Mouse (Mus musculus) urinary bladder, postnatal 25 days (tissue): ENCODE measurements around the gene Pum1.

Source experiments
- DNase-seq: peaks from one replicate; pipeline ENCODE4 v3.0.0; 2022; ENCODE audit warnings: low spot score

The Pum1 gene

DNA sequence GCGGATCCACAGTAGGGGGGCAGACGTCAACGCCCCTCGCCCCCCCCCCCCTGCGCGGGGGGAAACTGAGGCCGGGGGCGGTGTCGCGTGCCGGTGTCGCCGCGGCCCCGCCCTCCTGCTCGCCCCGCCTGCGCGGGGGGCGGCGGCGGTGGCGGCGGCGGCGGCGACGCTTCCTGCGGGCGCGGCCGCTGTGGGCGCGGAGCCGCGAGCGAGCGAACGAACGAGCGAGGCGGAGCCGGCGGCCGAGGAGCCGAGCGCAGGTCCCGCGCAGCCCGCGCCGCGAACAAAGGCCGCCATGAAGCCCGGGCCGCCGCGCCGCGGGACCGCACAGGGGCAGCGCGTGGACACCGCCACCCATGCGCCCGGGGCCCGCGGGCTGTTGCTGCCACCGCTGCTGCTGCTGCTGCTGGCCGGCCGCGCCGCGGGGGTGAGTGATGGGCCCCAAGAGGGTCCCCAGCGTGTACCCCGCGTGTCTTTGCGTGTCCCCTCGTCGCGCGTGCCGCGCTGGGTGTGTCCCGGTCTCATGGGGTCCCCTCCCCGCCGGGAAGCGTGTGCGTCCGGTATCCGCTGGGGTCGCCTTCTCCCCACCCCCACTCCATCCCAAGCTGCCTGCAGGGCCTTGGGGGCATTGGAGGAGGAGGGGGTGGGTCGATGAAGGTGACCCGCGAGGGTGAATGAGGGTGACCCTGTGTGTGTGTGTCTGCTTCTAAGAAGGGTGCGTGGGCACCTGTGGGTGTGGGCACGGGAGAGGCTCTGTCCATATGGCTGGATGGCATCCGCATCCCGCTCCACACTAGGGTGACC lies 129.5 kb downstream of the Pum1 start, which contains the start of gene Sdc3:
TSS of gene Sdc3 (plus strand) at position 162 of the 804 bp plus-strand sequence.
- DNase-seq, result peak; percentile 46

DNA sequence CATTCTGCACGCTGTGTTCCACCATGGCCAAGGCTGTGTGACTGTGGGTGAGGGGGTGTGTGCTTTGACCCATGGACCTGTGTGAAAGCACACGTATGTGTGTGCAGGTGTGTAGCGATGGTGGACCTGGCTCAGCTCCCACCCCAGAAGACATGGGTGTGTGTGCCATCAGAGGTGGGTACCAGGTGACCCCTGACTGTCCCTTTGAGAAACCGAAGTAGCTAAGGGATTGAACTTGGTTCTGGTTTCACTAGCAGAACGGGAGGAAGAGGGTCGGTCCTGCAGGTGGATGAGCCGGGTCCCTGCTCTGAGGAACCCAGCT lies 130.0 kb downstream of the Pum1 start:
- no peak for DNase-seq

DNA sequence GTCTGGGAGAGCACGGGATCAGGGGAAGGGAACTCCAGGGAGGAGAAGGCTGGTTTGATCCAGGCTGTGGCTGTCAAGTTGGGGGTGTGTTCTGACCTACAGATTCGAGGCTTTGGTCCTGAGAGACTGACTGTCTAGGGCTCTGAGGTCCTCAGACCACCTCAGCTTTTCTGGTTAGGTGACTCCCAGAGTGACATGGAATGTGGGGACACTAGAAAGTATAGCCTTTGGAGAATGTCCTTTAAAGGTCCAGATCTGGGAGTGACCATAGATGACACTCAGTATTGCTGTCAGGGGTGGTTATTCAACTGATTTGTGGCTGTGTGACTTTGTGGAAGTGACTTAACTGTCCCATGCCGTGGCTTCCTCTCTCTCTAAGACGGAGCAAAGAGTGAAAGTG lies 131.7 kb downstream of the Pum1 start:
- no peak for DNase-seq

DNA sequence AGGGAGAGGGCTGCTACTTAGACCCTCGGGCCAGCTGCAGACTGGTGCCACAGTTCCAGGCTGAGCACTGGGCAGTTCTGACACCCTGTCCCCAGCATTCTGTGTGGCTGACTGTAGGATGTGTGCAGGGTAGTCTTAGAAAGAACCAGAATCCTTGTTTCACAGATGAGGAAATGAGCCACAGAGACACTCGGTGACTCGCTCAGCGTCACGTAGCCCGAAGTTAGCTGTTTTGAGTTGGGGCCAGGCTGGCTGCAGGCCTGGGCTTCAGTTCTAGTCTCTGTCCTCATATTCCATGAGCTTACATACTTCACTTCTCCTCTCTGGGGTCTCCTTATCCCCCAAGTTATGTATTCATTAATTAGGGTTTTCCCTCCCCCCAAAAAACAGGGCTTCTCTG lies 132.8 kb downstream of the Pum1 start:
- no peak for DNase-seq

DNA sequence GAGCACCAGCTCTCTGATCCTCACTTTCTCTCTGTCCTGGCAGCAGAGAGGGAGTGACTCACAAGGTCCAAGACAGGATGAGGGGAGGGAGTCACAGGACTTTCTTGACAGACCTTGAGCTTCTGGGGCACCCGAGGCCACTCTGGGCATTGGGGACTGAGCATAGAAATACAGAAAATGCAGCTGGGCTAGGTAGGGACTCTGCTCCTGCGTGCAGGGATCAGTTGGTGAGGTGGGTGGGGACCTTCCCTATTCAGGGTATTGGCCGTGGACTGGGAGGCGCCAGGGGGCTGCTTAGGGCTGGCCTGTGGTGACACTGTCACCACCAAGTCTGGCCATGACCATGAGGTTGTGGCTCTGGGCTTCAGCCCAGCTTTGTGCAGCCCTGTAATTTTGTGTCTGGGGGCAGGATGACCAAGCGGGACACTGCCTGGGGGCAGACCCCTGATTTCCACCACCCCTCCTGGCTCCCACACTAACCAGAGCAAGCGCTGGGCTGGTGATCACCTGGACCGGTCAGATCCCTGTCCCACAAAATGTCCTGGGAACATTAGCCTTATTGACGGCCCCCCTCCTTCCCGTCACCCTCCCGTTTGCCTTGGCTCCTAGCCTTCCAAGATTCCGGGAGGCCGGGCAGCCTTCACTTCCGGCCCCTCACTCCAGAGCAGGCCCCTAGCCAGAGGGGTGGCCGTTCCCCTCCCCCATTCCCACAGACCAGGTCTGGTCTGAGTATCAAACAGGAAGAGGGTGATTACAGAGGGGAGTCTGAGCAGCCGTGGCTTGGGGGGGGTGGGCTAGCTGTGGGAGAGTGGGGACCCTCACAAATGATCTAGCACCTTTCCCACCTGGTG lies 134.3 kb downstream of the Pum1 start:
- DNase-seq, result no peak

DNA sequence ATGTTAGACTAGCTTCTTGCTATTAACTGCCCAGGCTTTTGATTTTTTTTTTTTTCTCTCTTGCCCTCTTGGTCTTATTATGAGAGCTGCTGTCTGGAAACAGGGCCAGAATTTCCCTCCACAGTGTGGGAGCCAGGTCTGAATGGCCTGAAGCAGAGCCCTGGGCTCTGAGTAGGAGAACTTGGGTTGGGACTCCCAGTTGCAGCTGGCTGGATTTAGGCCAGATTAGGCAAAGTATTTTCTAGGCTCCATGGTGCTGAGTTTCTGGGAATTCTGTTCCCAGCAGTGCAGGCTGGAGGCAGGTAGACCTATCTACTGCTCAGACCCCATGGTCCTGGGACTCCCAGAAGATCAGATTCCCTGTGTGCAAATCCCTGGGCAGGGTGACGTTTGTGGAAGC lies 135.3 kb downstream of the Pum1 start:
- no peak for DNase-seq

DNA sequence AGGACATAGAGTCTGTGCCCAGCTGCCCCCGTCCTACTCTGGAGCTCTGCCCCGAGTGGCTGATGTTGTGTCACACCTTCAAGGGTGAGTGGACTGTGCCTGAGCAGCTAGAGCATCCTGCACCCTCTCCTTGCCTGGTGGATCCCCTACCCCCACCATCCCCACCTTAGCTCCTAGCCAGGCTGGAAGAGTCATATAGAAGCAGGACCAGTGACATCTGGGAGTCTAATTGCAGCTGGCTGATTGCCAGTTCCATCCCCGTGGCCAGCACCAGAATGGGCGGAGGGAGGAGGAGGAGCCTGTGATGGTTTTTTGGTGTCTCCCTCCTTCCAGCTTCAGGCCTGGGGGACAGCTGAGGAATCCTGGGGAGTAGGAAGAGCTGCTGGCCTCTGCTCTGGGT lies 136.0 kb downstream of the Pum1 start:
- no peak for DNase-seq

DNA sequence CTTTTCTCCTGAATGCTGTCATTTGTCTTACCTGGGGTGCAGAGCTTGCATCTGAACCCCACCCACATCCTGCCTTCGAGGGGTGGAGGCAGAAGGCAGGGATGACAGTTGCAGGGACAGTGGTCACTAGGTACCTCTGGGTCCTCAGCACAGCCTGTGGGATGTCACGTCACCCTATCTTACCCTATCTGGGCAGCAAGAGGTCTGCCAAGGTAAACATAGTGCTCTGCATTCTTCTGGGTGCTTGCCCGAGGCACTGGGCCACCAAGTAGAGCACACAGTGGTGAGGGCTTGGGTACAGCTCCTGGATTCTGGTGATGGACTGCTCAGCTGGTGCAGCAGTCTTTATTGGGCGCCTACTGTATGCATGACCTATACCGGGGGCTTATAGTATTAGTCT lies 136.5 kb downstream of the Pum1 start:
- no peak for DNase-seq

DNA sequence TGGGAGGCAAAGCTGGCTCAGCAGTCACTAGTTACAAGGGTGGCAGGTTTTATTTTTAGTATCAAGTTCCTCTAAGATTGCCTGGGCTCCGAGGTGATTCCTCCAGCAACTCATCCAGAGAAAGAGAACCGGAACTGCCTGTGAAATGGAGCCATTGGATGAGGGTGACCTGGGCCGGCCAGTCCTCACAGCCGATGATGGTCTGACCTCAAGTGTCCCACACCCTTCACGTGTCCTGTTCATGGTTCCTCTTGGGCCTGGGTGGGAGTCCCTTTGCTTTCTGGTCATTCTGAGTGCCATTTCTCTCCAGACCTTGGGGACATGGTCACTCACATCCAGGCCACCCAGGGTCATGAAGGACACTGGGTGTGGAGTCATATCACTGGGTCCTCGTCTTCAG lies 137.0 kb downstream of the Pum1 start:
- DNase-seq, result no peak

DNA sequence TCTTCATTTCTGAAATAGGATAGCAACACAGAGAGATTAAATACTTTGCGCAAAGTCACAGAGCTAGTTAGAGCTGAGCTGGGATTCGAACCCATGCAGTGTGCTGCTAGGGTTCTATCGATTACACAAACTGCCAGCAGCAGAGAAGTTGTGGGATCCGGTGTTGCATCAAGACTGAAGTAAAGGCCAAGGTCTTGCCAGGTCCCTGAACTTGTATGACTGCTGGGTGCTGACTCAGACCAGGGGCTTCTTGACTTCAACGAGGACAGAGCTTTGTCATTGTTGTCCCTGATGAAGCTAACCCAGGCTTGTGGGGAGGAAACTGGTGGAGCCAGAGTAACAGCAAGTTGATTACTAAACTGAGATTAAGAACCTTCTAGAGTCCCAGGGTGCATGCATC lies 138.1 kb downstream of the Pum1 start:
- no peak for DNase-seq

DNA sequence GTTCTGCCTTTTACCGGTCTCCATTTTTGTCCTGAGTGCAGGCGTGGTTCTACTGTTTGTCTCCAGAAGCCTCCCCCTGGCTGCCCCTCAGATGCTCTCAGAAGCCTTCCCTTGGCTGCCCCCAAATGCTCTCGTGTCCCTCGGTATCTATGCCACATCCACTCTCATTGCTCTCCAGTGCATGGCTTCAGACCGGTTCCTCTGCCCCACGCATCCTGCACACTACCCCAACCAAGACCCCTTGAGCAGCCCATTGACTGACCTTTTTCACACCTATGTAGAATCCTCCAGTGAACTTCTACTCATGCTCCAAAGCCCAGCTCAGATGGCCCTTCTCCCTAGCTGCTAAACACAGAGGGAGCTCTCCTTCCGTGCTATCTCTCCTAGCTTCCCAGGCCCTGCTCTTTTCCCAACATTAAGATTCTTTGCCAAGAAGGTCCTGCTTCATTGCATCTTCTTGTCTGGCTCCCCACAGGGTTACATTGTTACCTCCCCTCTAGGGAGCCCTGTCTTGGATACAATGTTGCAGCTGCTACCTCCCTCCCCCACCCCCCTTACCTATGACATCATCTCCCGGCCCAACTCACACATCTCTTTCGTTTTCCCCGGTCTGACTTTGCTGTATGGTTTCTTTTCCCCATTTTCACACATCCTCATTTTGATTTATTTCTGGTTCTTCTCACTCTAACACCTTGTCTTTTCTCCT lies 138.7 kb downstream of the Pum1 start:
- no peak for DNase-seq

DNA sequence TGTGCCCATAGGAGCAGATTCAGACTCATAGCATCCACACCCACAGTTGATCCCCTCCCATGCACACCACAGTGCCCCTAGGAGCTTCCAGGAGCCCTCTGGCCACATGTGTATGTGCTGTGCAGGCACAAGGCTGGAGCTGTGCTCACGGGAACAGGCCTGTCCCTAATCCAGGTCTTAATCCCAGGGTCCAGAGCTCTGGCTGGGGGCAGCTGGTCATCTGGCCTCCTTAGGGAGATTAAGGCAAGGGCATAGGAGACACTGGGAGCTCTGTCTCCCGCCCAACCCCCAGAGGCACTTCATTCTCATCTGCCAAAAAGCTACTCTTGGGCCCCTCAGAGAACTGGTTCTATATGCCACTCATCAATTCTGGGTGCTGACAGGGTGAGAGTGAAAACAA lies 140.5 kb downstream of the Pum1 start:
- DNase-seq, result no peak

DNA sequence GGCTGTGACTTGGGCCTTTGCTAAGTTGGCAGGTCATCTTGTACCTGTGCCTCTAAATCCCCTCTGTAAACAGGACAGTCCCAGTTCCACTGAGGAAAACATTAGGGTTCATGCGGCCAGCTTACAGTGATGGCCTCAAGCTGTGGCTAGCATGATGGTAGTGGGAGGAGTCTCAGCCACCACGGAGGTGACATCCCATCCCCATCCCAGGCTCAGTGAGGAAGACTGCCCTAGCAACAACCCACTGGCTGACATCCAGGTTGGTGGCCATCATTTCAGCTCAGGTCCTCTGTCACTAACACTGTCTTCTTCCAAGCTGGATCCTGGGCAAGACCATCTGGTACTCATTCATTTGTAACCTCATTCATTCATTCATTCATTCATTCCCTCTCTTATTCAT lies 141.2 kb downstream of the Pum1 start:
- no peak for DNase-seq

DNA sequence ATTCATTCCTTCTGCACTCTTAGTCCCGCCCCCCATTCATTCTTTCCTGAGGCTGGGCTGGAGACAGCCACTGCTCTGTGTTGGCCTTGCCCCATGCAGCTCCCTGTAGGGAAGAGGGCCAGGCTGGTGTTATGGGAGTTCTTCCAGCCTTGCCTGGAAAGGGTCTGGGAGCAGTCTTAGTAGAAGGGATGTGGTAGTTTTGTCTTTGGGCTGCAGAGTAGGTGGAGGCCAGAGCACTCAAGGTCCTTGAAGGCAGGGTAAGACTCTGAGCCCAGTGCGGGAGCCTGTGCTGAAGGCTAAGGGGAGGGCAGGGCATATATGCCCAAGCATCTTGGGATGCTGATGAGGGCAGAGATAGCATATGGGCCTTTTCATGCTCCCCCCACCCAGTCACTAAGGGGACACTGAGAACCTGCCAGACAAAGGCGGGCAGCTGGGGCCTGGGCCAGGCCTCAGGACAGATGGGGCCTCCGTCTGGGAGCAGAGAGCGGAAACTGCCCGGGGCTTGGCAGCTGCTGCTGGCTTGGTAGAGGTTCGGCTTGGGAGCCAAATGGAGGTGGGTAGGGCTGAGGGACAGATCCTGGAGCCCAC lies 141.7 kb downstream of the Pum1 start:
- DNase-seq, result no peak

DNA sequence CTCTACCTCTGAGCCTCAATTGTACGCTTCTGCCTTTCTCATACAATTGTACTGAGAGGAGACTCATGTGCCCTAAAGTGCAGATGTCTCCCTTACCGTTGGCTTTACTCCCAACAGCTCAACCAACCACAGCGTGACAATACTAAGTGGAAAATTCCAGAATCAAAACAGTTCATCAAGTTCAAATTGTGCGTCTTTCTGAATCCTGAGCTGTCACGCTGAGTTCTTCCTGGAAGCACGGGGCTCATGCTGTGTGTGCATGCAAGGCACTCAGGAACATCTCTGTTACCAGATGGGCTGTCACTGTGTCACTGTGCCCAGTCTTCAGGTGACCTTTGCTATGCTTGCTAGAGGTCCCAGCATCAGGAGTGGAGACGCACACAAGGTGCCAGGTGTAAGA lies 142.6 kb downstream of the Pum1 start:
- no peak for DNase-seq

DNA sequence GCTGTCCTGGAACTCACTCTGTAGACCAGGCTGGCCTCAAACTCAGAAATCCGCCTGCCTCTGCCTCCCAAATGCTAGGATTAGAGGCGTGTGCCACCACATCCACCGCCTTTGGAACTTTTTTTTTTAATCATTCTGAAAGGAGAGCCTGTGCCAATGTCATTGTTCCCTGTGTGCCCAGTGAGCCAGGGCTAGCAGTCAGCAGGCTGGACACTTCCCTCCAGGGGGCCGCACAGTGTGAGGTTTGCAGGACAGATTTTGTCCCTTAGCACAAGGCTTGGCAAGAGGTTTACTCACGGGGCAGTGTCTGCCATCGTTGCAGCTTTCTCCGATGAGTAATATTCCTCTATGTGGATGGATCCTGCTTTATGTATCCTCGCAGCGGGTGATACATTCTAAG lies 143.6 kb downstream of the Pum1 start:
- no peak for DNase-seq

DNA sequence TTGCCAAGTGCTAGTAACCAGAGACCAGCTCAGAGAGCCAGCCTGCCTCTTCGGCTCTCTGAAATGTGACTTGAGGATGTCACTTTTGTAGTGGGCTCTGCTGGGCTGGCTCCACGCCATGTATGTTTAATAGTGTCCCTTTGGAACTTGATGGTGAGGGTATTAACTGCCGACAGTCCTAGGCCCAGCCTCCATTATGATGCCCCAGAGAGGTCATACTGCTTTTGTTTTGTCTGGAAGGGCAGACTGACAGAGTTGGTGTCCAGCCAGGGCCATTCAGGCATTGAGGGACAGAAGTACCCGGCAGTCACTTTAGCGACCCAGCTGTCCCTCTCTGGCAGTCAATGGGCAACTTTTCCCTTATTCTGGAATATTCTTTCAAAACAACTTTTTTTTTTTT lies 146.7 kb downstream of the Pum1 start:
- no peak for DNase-seq

DNA sequence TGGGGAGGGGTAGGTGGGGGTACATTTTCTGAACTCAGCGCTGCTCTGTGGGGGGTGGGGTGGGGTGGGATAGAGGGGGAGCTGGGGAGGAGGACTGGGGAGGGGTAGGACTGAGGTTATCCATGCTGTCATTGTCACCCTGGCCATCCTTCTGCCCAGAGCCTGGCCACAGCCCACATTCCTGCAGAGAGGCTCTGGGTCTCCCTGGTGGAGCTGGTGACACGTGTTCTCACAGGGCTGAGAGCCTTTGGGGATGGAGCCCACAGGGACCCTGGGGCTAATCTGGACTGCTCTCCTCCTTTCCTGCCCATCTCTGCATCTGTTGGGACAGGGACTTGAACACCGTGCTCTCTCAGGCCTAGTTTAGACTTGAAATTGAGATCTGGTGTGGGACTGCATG lies 147.7 kb downstream of the Pum1 start:
- no peak for DNase-seq

DNA sequence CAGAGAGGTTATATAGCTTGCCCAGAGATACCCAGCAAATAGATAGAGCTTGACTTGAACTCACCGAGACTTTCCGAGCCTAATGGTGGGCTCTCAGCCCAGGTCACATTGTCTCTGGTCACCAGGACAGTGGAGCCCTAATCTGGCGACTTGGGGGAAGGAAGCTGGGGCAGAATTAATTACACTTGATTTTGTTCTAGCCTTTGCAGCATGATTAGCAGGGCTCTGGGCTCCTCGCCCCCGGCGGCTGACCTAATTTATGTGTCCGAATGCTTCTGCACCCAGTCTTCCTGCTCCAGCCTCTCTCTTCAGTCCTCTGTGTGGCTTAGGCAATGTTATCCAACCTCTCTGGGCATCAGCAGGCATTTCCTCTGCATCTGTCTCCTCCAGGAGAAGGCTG lies 148.3 kb downstream of the Pum1 start:
- no peak for DNase-seq

DNA sequence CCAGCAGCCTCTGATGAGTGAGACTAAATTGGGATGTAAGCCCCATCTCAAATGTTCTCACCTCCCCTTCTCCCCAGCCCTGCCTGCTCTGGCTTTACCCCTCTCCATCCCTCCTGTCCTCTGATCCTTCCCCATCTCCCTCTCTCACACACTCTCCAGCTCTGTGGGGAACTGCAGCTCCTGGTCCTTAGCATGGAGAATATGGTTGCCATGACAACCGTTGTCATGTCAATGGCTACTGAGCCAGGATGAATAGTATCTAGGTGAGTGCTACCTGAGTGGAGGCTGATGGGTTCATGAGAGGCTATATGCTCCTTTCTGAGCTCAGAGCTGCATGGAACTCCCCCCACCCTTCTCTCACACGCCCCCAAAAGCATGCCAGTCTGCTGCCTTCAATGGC lies 150.8 kb downstream of the Pum1 start:
- DNase-seq, result no peak

DNA sequence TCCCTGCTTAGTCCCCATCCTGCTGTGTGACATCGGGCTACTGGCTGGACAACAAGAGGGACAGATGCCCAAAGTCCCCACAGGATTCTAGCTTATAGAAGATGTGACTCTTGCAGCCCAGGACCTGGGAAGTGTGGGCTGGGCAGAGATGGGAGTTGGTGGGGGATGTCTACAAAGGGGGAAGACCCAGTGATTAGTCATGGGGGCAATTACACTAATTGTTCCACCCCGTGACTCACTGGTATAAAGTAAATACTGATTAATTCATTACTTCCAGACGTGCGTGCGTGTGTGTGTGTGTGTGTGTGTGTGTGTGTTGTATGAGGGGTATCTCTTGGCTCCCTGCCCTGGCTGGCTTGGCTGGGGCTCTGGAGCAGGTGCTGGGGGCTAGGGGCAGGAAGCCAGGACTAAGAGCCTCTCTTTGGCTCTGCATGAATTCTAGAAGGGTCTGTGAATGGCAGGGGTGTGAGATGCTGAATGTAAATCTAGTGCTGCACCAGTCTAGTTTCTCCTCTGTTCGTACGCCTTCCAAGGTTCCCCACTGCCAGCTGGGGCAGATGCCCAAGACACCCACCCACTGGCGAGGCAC lies 151.7 kb downstream of the Pum1 start:
- no peak for DNase-seq

DNA sequence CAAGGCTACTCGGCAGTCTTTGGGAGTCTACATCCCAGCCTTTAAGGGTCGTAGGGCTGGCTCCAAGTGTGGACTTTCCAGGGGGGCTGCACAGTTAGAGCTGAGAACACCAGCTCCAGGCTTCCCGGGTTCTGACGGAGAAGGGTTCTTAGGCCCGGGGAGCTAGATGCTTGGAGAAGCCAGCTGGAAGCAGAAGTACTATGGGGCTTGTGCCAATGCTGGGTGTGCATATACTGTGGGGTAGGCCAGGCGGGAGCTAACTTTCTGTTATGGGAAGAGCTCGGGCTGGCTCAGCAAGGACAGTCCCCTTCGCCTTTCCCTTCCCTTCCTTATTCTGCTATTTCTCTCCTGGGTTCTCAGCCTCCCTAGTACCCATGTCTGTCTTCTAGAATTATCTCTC lies 152.7 kb downstream of the Pum1 start:
- DNase-seq, result no peak
